Mouse (Mus musculus) stomach, postnatal 0 days (tissue): Measurements from ENCODE around the gene Tnfaip6. TPM values are rescaled to one million over a fixed set of nuclear protein-coding genes. Genes with fewer than 3 reads are reported as not detected.
"Not testable (repeated sequence)": the region's sequence is repeated elsewhere in the genome, so short reads cannot be mapped to it uniquely, and the experiment has no call there.

Experiments used
- ATAC-seq: fragments of 200-750 bp; cut with Nextera tagmentation; 2 replicates; pipeline ENCODE4 v1.8.0; 2017; ENCODE audit not compliant: low FRiP score, low TSS enrichment
- DNase-seq: peaks from one replicate; pipeline ENCODE4 v3.0.0-alpha.2; 2016; ENCODE audit warnings: low spot score
- H3K27ac ChIP-seq: fragments of 300-500 bp; sonication (generic); replicated peaks from 2 replicates; pipeline ENCODE4 v1.5.1; 2014; ENCODE audit warnings: mild to moderate bottlenecking, control low read depth
- H3K27me3 ChIP-seq: fragments of 300-500 bp; sonication (generic); 2 replicates; pipeline ENCODE4 v1.6.1; 2014; ENCODE audit warnings: low read length; ENCODE audit not compliant: control insufficient read depth, insufficient read depth
- H3K36me3 ChIP-seq: fragments of 300-500 bp; sonication (generic); 2 replicates; pipeline ENCODE4 v1.6.1; 2014; ENCODE audit warnings: low read length, mixed read lengths; ENCODE audit not compliant: control insufficient read depth, insufficient read depth
- H3K4me1 ChIP-seq: fragments of 300-500 bp; sonication (generic); replicated peaks from 2 replicates; pipeline ENCODE4 v1.6.1; 2014; ENCODE audit warnings: antibody characterized with exemption; ENCODE audit not compliant: control insufficient read depth, insufficient read depth
- H3K4me2 ChIP-seq: fragments of 300-500 bp; sonication (generic); replicated peaks from 2 replicates; pipeline ENCODE4 v1.6.1; 2014; ENCODE audit warnings: low read depth, mild to moderate bottlenecking, control low read depth, moderate library complexity
- H3K4me3 ChIP-seq: fragments of 300-500 bp; sonication (generic); 2 replicates; pipeline ENCODE4 v1.5.1; 2014; ENCODE audit warnings: low read depth, low read length, control low read depth
- H3K9ac ChIP-seq: fragments of 300-500 bp; sonication (generic); 2 replicates; pipeline ENCODE4 v1.6.1; 2014; ENCODE audit warnings: mild to moderate bottlenecking, low read length, control low read depth, mixed read lengths
- H3K9me3 ChIP-seq: fragments of 300-500 bp; sonication (generic); 2 replicates; pipeline ENCODE4 v1.6.1; 2016; ENCODE audit warnings: low read length; ENCODE audit not compliant: control insufficient read depth
- CTCF ChIP-seq: IDR thresholded peaks from 2 replicates; pipeline ENCODE4 v1.5.1; 2016; ENCODE audit warnings: antibody characterized with exemption, low read depth, mild to moderate bottlenecking, moderate library complexity
- EP300 ChIP-seq: optimal IDR thresholded peaks from 2 replicates; pipeline ENCODE3; 2016; ENCODE audit warnings: antibody characterized with exemption
- WGBS: fragments of 180-500 bp; shearing (Covaris S2); extraction: QIAGEN DNeasy Blood & Tissue Kit; methylation state at CpG from one replicate; pipeline ENCODE4 v1.1.7; 2014; 5-methylcytosine and 5-hydroxymethylcytosine counted together
- polyA plus RNA-seq: library from polyadenylated mRNA; unstranded; fragments of >200 nt; fragmentation: Nextera tagmentation; extraction: Ambion mirVana; gene quantifications from 2 replicates; pipeline ENCODE4 v1.2.1, GENCODE M21; 2015

Tnfaip6 gene
- polyA plus RNA-seq, 1 experiment from 2014 or later: 4.8 TPM

GRCm38 (mm10) chr2:52006380-52006779 lies 31.4 kb upstream of the Tnfaip6 start:
- Histone ChIP-seq H3K9me3 (no peaks in the 10 kb centered on the region), H3K27ac (no peak overlapping the region), H3K9ac (no peak overlapping the region), H3K27me3 (no peaks in the 10 kb centered on the region), H3K36me3 (no peaks in the 10 kb centered on the region), H3K4me2 (no peak overlapping the region), H3K4me1 (no peaks in the 10 kb centered on the region), H3K4me3 (no peak overlapping the region)
- ATAC-seq (no peak), DNase-seq (no peak)
- TF ChIP-seq CTCF (no peak), EP300 (no peak)
- 23% methylated on average over 3 of the region's 3 CpGs for WGBS

DNA sequence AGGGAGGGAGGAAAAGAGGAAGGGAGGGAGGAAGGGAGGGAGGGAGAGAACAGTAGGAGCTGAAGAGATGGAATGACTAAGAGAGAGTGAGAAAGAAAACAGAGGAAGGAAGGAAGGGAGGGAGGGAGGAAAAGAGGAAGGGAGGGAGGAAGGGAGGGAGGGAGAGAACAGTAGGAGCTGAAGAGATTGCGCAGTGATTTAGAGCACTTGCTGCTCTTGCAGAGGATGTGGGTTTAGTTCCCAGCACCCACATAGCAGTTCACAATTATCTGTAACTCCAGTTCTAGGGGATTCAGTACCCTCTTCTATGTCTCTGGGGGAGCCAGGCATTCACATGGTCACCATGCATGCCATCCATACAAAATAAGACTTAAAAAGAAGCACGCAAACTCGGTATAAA lies 26.0 kb upstream of the Tnfaip6 start:
- not testable (repeated sequence) for ATAC-seq, H3K4me3 ChIP-seq, H3K27me3 ChIP-seq, H3K36me3 ChIP-seq, DNase-seq, H3K4me2 ChIP-seq, H3K4me1 ChIP-seq, H3K9me3 ChIP-seq, H3K27ac ChIP-seq, H3K9ac ChIP-seq
- WGBS: 85% methylated on average over 3 of the region's 3 CpGs

DNA sequence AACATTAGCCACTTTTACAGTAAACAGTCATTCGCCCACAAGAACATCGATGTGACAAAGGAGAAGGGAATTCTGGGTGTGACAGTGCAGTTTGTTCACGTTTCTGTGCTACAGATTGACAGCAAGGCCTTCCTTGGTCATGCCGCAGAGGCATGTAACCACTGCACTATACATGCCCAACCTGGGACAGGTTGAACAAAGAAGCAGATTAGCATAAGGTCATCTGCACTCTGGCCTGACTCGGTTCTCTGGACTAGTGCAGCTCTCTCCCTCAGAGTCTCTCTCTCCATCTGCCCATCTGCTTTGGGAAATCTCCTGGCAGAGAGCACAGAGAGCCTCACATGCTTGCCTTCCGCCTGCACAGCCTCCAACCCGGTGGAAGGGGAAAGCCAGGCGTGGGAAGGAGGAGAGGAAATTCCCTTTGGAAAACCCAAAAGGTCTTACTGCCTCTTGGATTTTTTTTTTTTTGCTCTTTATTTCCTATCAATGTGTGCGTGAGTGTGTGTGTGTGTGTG lies 24.4 kb upstream of the Tnfaip6 start:
- no peaks in the 10 kb centered on the region for H3K4me1 ChIP-seq
- no peaks in the 10 kb centered on the region for H3K27me3 ChIP-seq
- H3K9me3 ChIP-seq: no peaks in the 10 kb centered on the region
- WGBS: 65% methylated on average over 9 of the region's 9 CpGs
- ATAC-seq: no peak
- no peak overlapping the region for H3K9ac ChIP-seq
- H3K27ac ChIP-seq: no peak overlapping the region
- H3K4me3 ChIP-seq: no peak overlapping the region
- no peaks in the 10 kb centered on the region for H3K36me3 ChIP-seq
- no peak for DNase-seq
- H3K4me2 ChIP-seq: no peak overlapping the region
- TF ChIP-seq EP300: no peak
- no peak for TF ChIP-seq CTCF

GRCm38 (mm10) chr2:52016361-52016760 lies 21.4 kb upstream of the Tnfaip6 start:
- Histone ChIP-seq H3K4me3 (no peak overlapping the region), H3K36me3 (no peaks in the 10 kb centered on the region), H3K9me3 (no peaks in the 10 kb centered on the region), H3K27me3 (no peaks in the 10 kb centered on the region), H3K27ac (no peak overlapping the region), H3K9ac (no peak overlapping the region), H3K4me1 (no peaks in the 10 kb centered on the region), H3K4me2 (no peak overlapping the region)
- TF ChIP-seq EP300: no peak
- no peak for TF ChIP-seq CTCF
- ATAC-seq (no peak), DNase-seq (no peak)
- WGBS: 33% methylated on average over 7 of the region's 7 CpGs

- Histone ChIP-seq H3K4me1 (no peaks in the 10 kb centered on the region), H3K9ac (no peak overlapping the region), H3K36me3 (no peaks in the 10 kb centered on the region), H3K9me3 (no peaks in the 10 kb centered on the region), H3K27me3 (no peaks in the 10 kb centered on the region), H3K4me3 (no peak overlapping the region), H3K4me2 (no peak overlapping the region), H3K27ac (no peak overlapping the region)
- ATAC-seq (no peak), DNase-seq (no peak)
- TF ChIP-seq CTCF: no peak
- TF ChIP-seq EP300: no peak
- 81% methylated on average over 4 of the region's 4 CpGs for WGBS
Observed at GRCm38 (mm10) chr2:52027061-52027460, 10.7 kb upstream of the Tnfaip6 start.

GRCm38 (mm10) chr2:52029426-52029825 lies 8.4 kb upstream of the Tnfaip6 start:
- no peaks in the 10 kb centered on the region for H3K36me3 ChIP-seq
- no peak overlapping the region for H3K27ac ChIP-seq
- ATAC-seq: no peak
- no peak overlapping the region for H3K4me3 ChIP-seq
- TF ChIP-seq EP300 (no peak), CTCF (0 out of 2 replicates have a peak, but pooled peaks have one; percentile 11)
- H3K4me1 ChIP-seq: no peaks in the 10 kb centered on the region
- H3K27me3 ChIP-seq: no peaks in the 10 kb centered on the region
- DNase-seq: no peak
- WGBS: 88% methylated on average over 3 of the region's 3 CpGs
- H3K4me2 ChIP-seq: no peak overlapping the region
- no peak overlapping the region for H3K9ac ChIP-seq
- no peaks in the 10 kb centered on the region for H3K9me3 ChIP-seq
